Mouse (Mus musculus) liver, postnatal 0 days (tissue): Measurements from ENCODE around the gene Defa17. TPM values are rescaled to one million over a fixed set of nuclear protein-coding genes. Genes with fewer than 3 reads are reported as not detected.
"Not testable (repeated sequence)": the region's sequence is repeated elsewhere in the genome, so short reads cannot be mapped to it uniquely, and the experiment has no call there.

Experiments
- ATAC-seq: fragments of 200-750 bp; cut with Nextera tagmentation; 2 replicates; pipeline ENCODE4 v1.8.0; 2017; ENCODE audit warnings: mild to moderate bottlenecking, moderate library complexity
- DNase-seq: peaks from one replicate; pipeline ENCODE4 v3.0.0-alpha.2; 2016
- H3K27ac ChIP-seq: fragments of 300-500 bp; sonication (generic); 2 replicates; pipeline ENCODE4 v1.5.1; 2014; ENCODE audit warnings: antibody characterized with exemption, moderate library complexity, mild to moderate bottlenecking, low read depth
- H3K27me3 ChIP-seq: fragments of 300-500 bp; sonication (generic); 2 replicates; pipeline ENCODE4 v1.6.1; 2014; ENCODE audit warnings: low read length, control low read depth, mixed read lengths; ENCODE audit not compliant: insufficient read depth
- H3K36me3 ChIP-seq: fragments of 300-500 bp; sonication (generic); replicated peaks from 2 replicates; pipeline ENCODE4 v1.6.1; 2014; ENCODE audit warnings: mild to moderate bottlenecking, control low read depth, low read length, moderate library complexity, mixed read lengths; ENCODE audit not compliant: insufficient read depth
- H3K4me1 ChIP-seq: fragments of 300-500 bp; sonication (generic); 2 replicates; pipeline ENCODE4 v1.6.1; 2014; ENCODE audit warnings: antibody characterized with exemption, mild to moderate bottlenecking, control low read depth; ENCODE audit not compliant: insufficient read depth
- H3K4me2 ChIP-seq: fragments of 300-500 bp; sonication (generic); 2 replicates; pipeline ENCODE4 v1.6.1; 2014; ENCODE audit warnings: low read depth, mild to moderate bottlenecking, low read length, moderate library complexity, mixed read lengths
- H3K4me3 ChIP-seq: fragments of 300-500 bp; sonication (generic); 2 replicates; pipeline ENCODE4 v1.5.1; 2014; ENCODE audit warnings: low read depth, low read length
- H3K9ac ChIP-seq: fragments of 300-500 bp; sonication (generic); replicated peaks from 2 replicates; pipeline ENCODE4 v1.6.1; 2014; ENCODE audit warnings: mild to moderate bottlenecking, moderate library complexity
- H3K9me3 ChIP-seq: fragments of 300-500 bp; sonication (generic); 2 replicates; pipeline ENCODE4 v1.6.1; 2016; ENCODE audit warnings: mild to moderate bottlenecking, control low read depth, low read length, mixed read lengths
- WGBS: fragments of 180-500 bp; shearing (Covaris S2); extraction: QIAGEN DNeasy Blood & Tissue Kit; methylation state at CpG from one replicate; pipeline ENCODE4 v1.1.7; 2014; ENCODE audit not compliant: insufficient replicate concordance; 5-methylcytosine and 5-hydroxymethylcytosine counted together
- polyA plus RNA-seq: library from polyadenylated mRNA; unstranded; fragments of >200 nt; fragmentation: Nextera tagmentation; extraction: Ambion mirVana; gene quantifications from 2 replicates; pipeline ENCODE4 v1.2.1, GENCODE M21; 2015

The Defa17 gene
- not detected in 2 replicates for polyA plus RNA-seq

- not testable (repeated sequence) for H3K9me3 ChIP-seq, H3K27me3 ChIP-seq, H3K4me1 ChIP-seq, DNase-seq, H3K27ac ChIP-seq, ATAC-seq, H3K36me3 ChIP-seq, H3K4me3 ChIP-seq, H3K9ac ChIP-seq, H3K4me2 ChIP-seq
- WGBS = no CpG with 5 or more reads among the region's 2 CpGs
These were observed at the start of gene Defa17 for GRCm38 (mm10) chr8:21655480-21655879. Defa17 (plus strand) TSS chr8:21655780.

GRCm38 (mm10) chr8:21617883-21618282 lies 37.7 kb upstream of the Defa17 start, which contains the start of gene Defa26:
Defa26 (plus strand) TSS chr8:21618183.
- H3K4me3 ChIP-seq, H3K27me3 ChIP-seq, H3K27ac ChIP-seq, H3K36me3 ChIP-seq, DNase-seq, H3K4me1 ChIP-seq, H3K9ac ChIP-seq, H3K4me2 ChIP-seq, H3K9me3 ChIP-seq, ATAC-seq: not testable (repeated sequence)
- WGBS = no CpG with 5 or more reads among the region's 1 CpGs

GRCm38 (mm10) chr8:21665497-21665896 lies 9.9 kb downstream of the Defa17 start, which contains the start of gene Defa34:
Defa34 (plus strand) TSS chr8:21665797.
- not testable (repeated sequence) for H3K36me3 ChIP-seq, H3K9ac ChIP-seq, H3K4me2 ChIP-seq, DNase-seq, H3K9me3 ChIP-seq, H3K4me3 ChIP-seq, H3K4me1 ChIP-seq, ATAC-seq, H3K27me3 ChIP-seq, H3K27ac ChIP-seq
- no CpG with 5 or more reads among the region's 1 CpGs for WGBS

- 67% methylated on average over 2 of the region's 2 CpGs for WGBS
These were observed 48.0 kb downstream of the Defa17 start, which contains the start of gene AY761184 for GRCm38 (mm10) chr8:21703545-21703944. AY761184 (minus strand) TSS chr8:21703645.

More at GRCm38 (mm10) chr8:21703545-21703944, 48.0 kb downstream of the Defa17 start, which contains the start of gene AY761184:
- DNase-seq, H3K27ac ChIP-seq, H3K4me1 ChIP-seq, H3K4me2 ChIP-seq, H3K9ac ChIP-seq, H3K36me3 ChIP-seq, H3K9me3 ChIP-seq, H3K27me3 ChIP-seq, ATAC-seq, H3K4me3 ChIP-seq: not testable (repeated sequence)

Other genes starting within 250 kb of the Defa17 start
- gene Defa36, start 228.4 kb upstream of the Defa17 start, polyA plus RNA-seq = not detected in 2 replicates
- not detected in 2 replicates for gene Gm7849, start 199.2 kb upstream of the Defa17 start, polyA plus RNA-seq
- gene Defa20, start 146.5 kb upstream of the Defa17 start, polyA plus RNA-seq = not detected in 2 replicates
- gene Defa32, start 126.7 kb upstream of the Defa17 start, polyA plus RNA-seq = not detected in 2 replicates
- gene Defa37, start 90.4 kb upstream of the Defa17 start, polyA plus RNA-seq = not detected in 2 replicates
- not detected in 2 replicates for gene Defa28, start 72.8 kb upstream of the Defa17 start, polyA plus RNA-seq
- gene Gm7861, start 61.3 kb upstream of the Defa17 start, polyA plus RNA-seq = not detected in 2 replicates
- not detected in 2 replicates for gene Defa26, start 37.6 kb upstream of the Defa17 start, polyA plus RNA-seq
- gene Defa34, start 10.0 kb downstream of the Defa17 start, polyA plus RNA-seq = not detected in 2 replicates
- not detected in 2 replicates for gene AY761184, start 47.9 kb downstream of the Defa17 start, polyA plus RNA-seq
- gene Defa24, start 78.7 kb downstream of the Defa17 start, polyA plus RNA-seq = not detected in 2 replicates
- gene Defb50, start 167.8 kb downstream of the Defa17 start, polyA plus RNA-seq = not detected in 2 replicates
- gene Defb2, start 184.1 kb downstream of the Defa17 start, polyA plus RNA-seq = not detected in 2 replicates
- not detected in 2 replicates for gene Defb10, start 203.1 kb downstream of the Defa17 start, polyA plus RNA-seq
- gene Defb9, start 229.6 kb downstream of the Defa17 start, polyA plus RNA-seq = not detected in 2 replicates